Mouse (Mus musculus) erythroblast, embryonic 14.5 days (primary cell): Measurements from ENCODE around the gene Nrxn2.

Experiments used
- GATA1 ChIP-seq: IDR thresholded peaks from 2 replicates; pipeline ENCODE4 v1.6.1; 2012; ENCODE audit warnings: low read length, inconsistent platforms, mixed read lengths
- TAL1 ChIP-seq: IDR thresholded peaks from 3 replicates; pipeline ENCODE4 v1.6.1; 2012; ENCODE audit warnings: low read length, inconsistent platforms, mixed read lengths

DNA sequence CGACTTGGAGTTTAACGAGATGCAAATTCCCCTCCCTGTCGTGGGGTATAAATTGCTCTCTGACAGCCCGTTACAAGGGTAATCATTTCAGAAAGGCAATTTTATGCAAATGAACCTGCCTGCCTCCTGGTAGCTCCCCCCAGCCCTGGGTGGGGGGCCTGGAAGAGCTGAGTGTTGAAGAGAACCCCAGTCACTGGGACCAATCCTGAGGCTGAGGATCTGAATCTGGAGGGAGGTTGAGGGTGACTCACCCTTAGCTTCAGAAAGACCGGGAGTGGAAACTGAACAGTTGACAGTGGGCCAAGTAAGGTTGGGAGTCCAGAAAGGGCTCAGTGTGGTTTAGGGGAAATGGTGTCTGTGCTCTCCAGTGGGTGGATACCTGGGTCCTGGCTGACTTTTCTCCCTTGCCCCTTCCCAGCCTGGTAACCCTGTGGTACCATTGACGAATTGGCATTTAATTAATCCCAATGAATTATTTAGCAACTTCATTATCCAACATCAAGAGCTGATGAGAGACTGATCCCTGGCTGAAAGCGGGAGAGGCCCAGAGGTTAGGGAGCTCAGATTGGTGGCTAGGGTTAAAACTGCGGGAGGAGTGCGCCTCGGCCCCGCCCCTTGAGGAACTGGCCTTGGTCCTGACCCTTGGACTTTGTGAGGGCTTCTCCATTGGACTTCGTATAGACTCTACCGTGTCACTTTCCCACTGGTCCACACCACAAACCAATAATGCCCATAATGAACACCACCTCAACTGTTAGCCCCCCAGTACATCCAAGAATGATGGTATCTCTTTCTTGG, 8.4 kb downstream of the Nrxn2 start:
- TF ChIP-seq GATA1 (no peak), TAL1 (no peak)
